Mouse (Mus musculus): ENCODE data around the gene Taar2. TPM values are rescaled to one million over a fixed set of nuclear protein-coding genes. Genes with fewer than 3 reads are reported as not detected.

Gene Taar2
- not detected in 2 replicates for polyA plus RNA-seq (2014; fragmentation: Nextera tagmentation; extraction: Ambion mirVana)

DNA sequence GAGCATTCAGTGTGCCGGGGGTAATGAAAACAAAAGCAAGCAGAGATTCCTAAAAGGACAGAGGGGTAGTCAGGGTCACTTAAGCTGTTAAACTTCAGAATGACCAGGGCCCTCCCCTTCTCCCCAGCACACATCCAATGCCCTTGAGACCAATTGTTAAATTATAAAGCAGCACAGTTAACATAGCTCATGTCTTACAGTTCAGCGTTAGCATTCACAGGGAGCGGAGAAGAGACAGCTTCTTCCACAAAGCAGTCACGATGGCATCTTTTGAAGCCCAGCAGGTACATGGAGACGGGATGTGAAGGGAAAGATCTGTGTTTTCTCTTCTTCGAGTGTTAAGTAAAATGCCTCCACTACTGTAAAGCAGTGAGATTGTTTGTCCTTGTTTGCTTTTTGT lies at the start of gene Taar2:
Gene Taar2 (plus strand): TSS at position 261 of the 400 bp plus-strand sequence.
- no peaks in the 10 kb centered on the region for H3K9me3 ChIP-seq (replicated peaks; ENCODE audit: control insufficient read depth, low read length)
- no peak for ATAC-seq (replicated peaks; ENCODE audit: insufficient number of reproducible peaks, low FRiP score, low TSS enrichment)
- no peaks in the 10 kb centered on the region for H3K36me3 ChIP-seq (ENCODE audit: control insufficient read depth, insufficient read depth, low read length)
- H3K27me3 ChIP-seq (ENCODE audit: control insufficient read depth, insufficient read depth, low read length), result no peaks in the 10 kb centered on the region
- H3K27ac ChIP-seq (ENCODE audit: low read depth, low read length), result no peak within 1 kb of the TSS
- H3K9ac ChIP-seq (ENCODE audit: low read depth, low read length), result no peak within 1 kb of the TSS
- H3K4me3 ChIP-seq (ENCODE audit: low read depth, low read length), result no peak within 1 kb of the TSS
- H3K4me1 ChIP-seq (ENCODE audit: control insufficient read depth, insufficient read depth, low read length), result no peaks in the 10 kb centered on the region
- 59% methylated on average over 6 of the region's 6 CpGs for WGBS (ENCODE audit: insufficient replicate concordance)
- no peak within 1 kb of the TSS for H3K4me2 ChIP-seq

GRCm38 (mm10) chr10:23892987-23893386 lies 45.4 kb upstream of the Taar2 start:
- no peak for ATAC-seq (replicated peaks; ENCODE audit: insufficient number of reproducible peaks, low FRiP score, low TSS enrichment)
- WGBS (ENCODE audit: insufficient replicate concordance), result 83% methylated on average over 1 of the region's 1 CpGs
- Histone ChIP-seq H3K27ac (ENCODE audit: low read depth, low read length) (no peak overlapping the region), H3K9ac (ENCODE audit: low read depth, low read length) (no peak overlapping the region), H3K4me3 (ENCODE audit: low read depth, low read length) (no peak overlapping the region), H3K36me3 (ENCODE audit: control insufficient read depth, insufficient read depth, low read length) (no peaks in the 10 kb centered on the region), H3K9me3 (replicated peaks; ENCODE audit: control insufficient read depth, low read length) (no peaks in the 10 kb centered on the region), H3K27me3 (ENCODE audit: control insufficient read depth, insufficient read depth, low read length) (no peaks in the 10 kb centered on the region), H3K4me2 (no peak overlapping the region), H3K4me1 (ENCODE audit: control insufficient read depth, insufficient read depth, low read length) (no peaks in the 10 kb centered on the region; the same call in 1 of the 2 replicates)

DNA sequence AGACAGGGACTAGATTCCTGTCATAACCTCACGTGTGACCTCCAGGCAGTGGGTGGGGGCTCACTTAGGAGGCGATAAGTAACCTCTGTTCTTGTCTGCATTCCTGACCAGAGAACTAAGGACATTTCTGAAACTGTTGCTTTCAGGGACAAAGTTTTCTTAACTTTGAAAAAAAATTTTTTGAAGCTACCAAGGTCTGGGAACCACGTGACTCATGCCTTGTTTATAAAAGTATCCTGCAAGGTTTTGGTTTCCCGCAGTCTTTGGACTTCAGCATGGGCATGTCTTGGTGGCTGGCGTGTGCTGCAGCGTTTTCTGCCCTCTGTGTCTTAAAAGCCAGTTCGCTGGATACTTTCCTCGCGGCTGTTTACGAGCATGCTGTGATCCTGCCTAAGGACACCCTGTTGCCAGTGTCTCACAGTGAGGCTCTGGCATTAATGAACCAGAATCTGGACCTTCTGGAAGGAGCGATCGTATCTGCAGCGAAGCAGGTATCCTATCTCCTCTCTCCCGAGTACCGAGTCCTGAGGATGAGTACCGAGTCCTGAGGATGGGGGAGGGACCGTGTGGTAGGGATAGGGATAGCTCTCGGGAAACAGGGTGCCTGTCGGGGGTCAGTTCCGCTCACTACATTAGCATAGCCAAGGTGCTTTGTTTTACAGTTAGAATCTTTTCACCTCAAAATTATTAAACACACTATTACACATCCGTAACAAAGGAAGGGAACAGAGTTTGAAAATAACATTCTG lies 43.6 kb upstream of the Taar2 start, which contains the start of gene Vnn1:
Gene Vnn1 (plus strand): TSS at position 88 of the 749 bp plus-strand sequence.
- H3K4me2 ChIP-seq, result peak within 1 kb of the TSS; percentile 79
- peak within 1 kb of the TSS; percentile 49 for H3K4me3 ChIP-seq (ENCODE audit: low read depth, low read length)
- ATAC-seq (replicated peaks; ENCODE audit: insufficient number of reproducible peaks, low FRiP score, low TSS enrichment), result no peak
- no peaks in the 10 kb centered on the region for H3K27me3 ChIP-seq (ENCODE audit: control insufficient read depth, insufficient read depth, low read length)
- H3K36me3 ChIP-seq (ENCODE audit: control insufficient read depth, insufficient read depth, low read length), result no peaks in the 10 kb centered on the region
- H3K4me1 ChIP-seq (ENCODE audit: control insufficient read depth, insufficient read depth, low read length), result no peaks in the 10 kb centered on the region; the same call in 1 of the 2 replicates
- peak within 1 kb of the TSS; percentile 72 for H3K9ac ChIP-seq (ENCODE audit: low read depth, low read length)
- H3K27ac ChIP-seq (ENCODE audit: low read depth, low read length), result no peak within 1 kb of the TSS
- 18% methylated on average over 21 of the region's 21 CpGs for WGBS (ENCODE audit: insufficient replicate concordance)
- H3K9me3 ChIP-seq (replicated peaks; ENCODE audit: control insufficient read depth, low read length), result no peaks in the 10 kb centered on the region

- H3K9ac ChIP-seq (ENCODE audit: low read depth, low read length), result no peak overlapping the region
- H3K36me3 ChIP-seq (ENCODE audit: control insufficient read depth, insufficient read depth, low read length), result no peaks in the 10 kb centered on the region
- no peaks in the 10 kb centered on the region for H3K9me3 ChIP-seq (replicated peaks; ENCODE audit: control insufficient read depth, low read length)
- peak overlapping the region; percentile 79 for H3K4me2 ChIP-seq
- ATAC-seq (replicated peaks; ENCODE audit: insufficient number of reproducible peaks, low FRiP score, low TSS enrichment), result no peak
- H3K4me3 ChIP-seq (ENCODE audit: low read depth, low read length), result no peak overlapping the region
- 71% methylated on average over 7 of the region's 7 CpGs for WGBS (ENCODE audit: insufficient replicate concordance)
- H3K4me1 ChIP-seq (ENCODE audit: control insufficient read depth, insufficient read depth, low read length), result no peaks in the 10 kb centered on the region; the same call in 1 of the 2 replicates
- H3K27me3 ChIP-seq (ENCODE audit: control insufficient read depth, insufficient read depth, low read length), result no peaks in the 10 kb centered on the region
- no peak overlapping the region for H3K27ac ChIP-seq (ENCODE audit: low read depth, low read length)
Measured at GRCm38 (mm10) chr10:23895376-23895775, 43.0 kb upstream of the Taar2 start.

DNA sequence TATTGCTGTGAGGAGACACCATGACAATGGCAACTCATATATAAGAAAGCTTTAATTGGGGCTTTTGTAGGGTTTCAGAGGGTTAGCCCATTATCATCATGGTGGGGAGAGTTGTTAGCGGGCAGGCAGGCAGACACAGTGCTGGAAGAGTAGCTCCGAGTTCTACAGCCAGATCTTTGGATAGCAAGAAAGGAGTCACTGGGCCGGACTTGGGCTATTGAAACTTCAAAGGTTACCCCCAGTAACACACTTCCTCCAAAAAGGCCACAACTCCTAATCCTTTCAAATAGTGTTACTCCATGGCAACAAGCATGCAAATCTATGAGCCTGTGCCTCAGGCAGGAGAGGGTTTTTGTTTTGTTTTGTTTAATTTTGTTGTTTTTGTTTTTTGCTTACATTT lies 37.3 kb upstream of the Taar2 start:
- no peak overlapping the region for H3K4me3 ChIP-seq (ENCODE audit: low read depth, low read length)
- WGBS (ENCODE audit: insufficient replicate concordance), result 81% methylated on average over 3 of the region's 3 CpGs
- H3K4me1 ChIP-seq (ENCODE audit: control insufficient read depth, insufficient read depth, low read length), result no peaks in the 10 kb centered on the region
- H3K9ac ChIP-seq (ENCODE audit: low read depth, low read length), result no peak overlapping the region
- no peak overlapping the region for H3K4me2 ChIP-seq
- H3K36me3 ChIP-seq (ENCODE audit: control insufficient read depth, insufficient read depth, low read length), result no peaks in the 10 kb centered on the region
- H3K9me3 ChIP-seq (replicated peaks; ENCODE audit: control insufficient read depth, low read length), result no peaks in the 10 kb centered on the region
- H3K27ac ChIP-seq (ENCODE audit: low read depth, low read length), result no peak overlapping the region
- H3K27me3 ChIP-seq (ENCODE audit: control insufficient read depth, insufficient read depth, low read length), result no peaks in the 10 kb centered on the region
- no peak for ATAC-seq (replicated peaks; ENCODE audit: insufficient number of reproducible peaks, low FRiP score, low TSS enrichment)

DNA sequence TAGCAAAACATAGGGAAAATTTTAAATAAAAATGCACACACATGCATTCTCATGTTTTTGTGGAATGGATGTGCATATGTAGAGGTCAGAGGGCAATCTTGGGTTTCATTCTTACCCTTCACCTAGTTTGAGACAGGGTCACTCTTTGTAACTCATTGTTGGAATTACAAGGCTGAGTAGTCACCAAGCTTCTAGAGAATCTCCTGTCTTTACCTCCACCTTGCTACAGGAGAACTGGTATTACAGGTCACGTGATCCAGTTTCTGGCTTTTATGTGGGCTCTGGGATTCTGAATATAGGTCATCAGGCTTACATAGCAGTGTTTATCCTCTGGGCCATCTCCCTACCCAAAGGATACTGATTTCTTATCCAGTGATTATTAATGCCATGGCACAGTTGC lies 32.7 kb upstream of the Taar2 start:
- no peak overlapping the region for H3K9ac ChIP-seq (ENCODE audit: low read depth, low read length)
- no peaks in the 10 kb centered on the region for H3K4me1 ChIP-seq (ENCODE audit: control insufficient read depth, insufficient read depth, low read length)
- no peak for ATAC-seq (replicated peaks; ENCODE audit: insufficient number of reproducible peaks, low FRiP score, low TSS enrichment)
- 80% methylated on average over 1 of the region's 1 CpGs for WGBS (ENCODE audit: insufficient replicate concordance)
- H3K4me2 ChIP-seq, result no peak overlapping the region
- no peak overlapping the region for H3K27ac ChIP-seq (ENCODE audit: low read depth, low read length)
- H3K4me3 ChIP-seq (ENCODE audit: low read depth, low read length), result no peak overlapping the region
- H3K9me3 ChIP-seq (replicated peaks; ENCODE audit: control insufficient read depth, low read length), result no peaks in the 10 kb centered on the region
- H3K36me3 ChIP-seq (ENCODE audit: control insufficient read depth, insufficient read depth, low read length), result no peaks in the 10 kb centered on the region
- no peaks in the 10 kb centered on the region for H3K27me3 ChIP-seq (ENCODE audit: control insufficient read depth, insufficient read depth, low read length)

DNA sequence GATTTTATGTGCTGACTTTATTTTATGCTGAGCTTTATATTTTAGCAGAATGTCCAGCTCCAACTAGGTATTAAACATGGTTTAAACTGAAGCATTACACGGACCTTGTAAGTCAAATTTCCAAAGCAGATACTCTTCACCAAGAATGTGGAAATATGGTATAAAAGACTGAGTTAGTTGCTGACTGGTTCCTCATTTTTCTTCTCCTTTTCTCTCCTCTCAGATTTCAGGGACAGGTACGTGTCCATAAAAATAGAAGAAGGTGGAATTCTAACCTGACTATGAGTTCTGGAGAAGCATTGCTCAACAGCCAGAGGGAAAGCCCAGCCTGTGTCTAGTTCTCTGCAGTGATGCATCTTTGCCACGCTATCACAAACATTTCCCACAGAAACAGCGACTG lies 18.3 kb upstream of the Taar2 start, which contains the start of gene Taar1:
Gene Taar1 (plus strand): TSS at position 301 of the 400 bp plus-strand sequence.
- H3K9me3 ChIP-seq (replicated peaks; ENCODE audit: control insufficient read depth, low read length), result no peaks in the 10 kb centered on the region
- WGBS (ENCODE audit: insufficient replicate concordance), result 82% methylated on average over 4 of the region's 4 CpGs
- H3K9ac ChIP-seq (ENCODE audit: low read depth, low read length), result no peak within 1 kb of the TSS
- H3K4me1 ChIP-seq (ENCODE audit: control insufficient read depth, insufficient read depth, low read length), result no peaks in the 10 kb centered on the region
- H3K36me3 ChIP-seq (ENCODE audit: control insufficient read depth, insufficient read depth, low read length), result no peaks in the 10 kb centered on the region
- no peak within 1 kb of the TSS for H3K4me2 ChIP-seq
- ATAC-seq (replicated peaks; ENCODE audit: insufficient number of reproducible peaks, low FRiP score, low TSS enrichment), result no peak
- H3K27me3 ChIP-seq (ENCODE audit: control insufficient read depth, insufficient read depth, low read length), result no peaks in the 10 kb centered on the region
- no peak within 1 kb of the TSS for H3K4me3 ChIP-seq (ENCODE audit: low read depth, low read length)
- H3K27ac ChIP-seq (ENCODE audit: low read depth, low read length), result no peak within 1 kb of the TSS

GRCm38 (mm10) chr10:23922468-23922867 lies 15.9 kb upstream of the Taar2 start:
- no peak overlapping the region for H3K27ac ChIP-seq (ENCODE audit: low read depth, low read length)
- no peaks in the 10 kb centered on the region for H3K27me3 ChIP-seq (ENCODE audit: control insufficient read depth, insufficient read depth, low read length)
- no peaks in the 10 kb centered on the region for H3K36me3 ChIP-seq (ENCODE audit: control insufficient read depth, insufficient read depth, low read length)
- WGBS (ENCODE audit: insufficient replicate concordance), result 65% methylated on average over 3 of the region's 3 CpGs
- no peaks in the 10 kb centered on the region for H3K4me1 ChIP-seq (ENCODE audit: control insufficient read depth, insufficient read depth, low read length)
- ATAC-seq (replicated peaks; ENCODE audit: insufficient number of reproducible peaks, low FRiP score, low TSS enrichment), result no peak
- H3K4me3 ChIP-seq (ENCODE audit: low read depth, low read length), result no peak overlapping the region
- no peak overlapping the region for H3K9ac ChIP-seq (ENCODE audit: low read depth, low read length)
- no peaks in the 10 kb centered on the region for H3K9me3 ChIP-seq (replicated peaks; ENCODE audit: control insufficient read depth, low read length)
- no peak overlapping the region for H3K4me2 ChIP-seq

DNA sequence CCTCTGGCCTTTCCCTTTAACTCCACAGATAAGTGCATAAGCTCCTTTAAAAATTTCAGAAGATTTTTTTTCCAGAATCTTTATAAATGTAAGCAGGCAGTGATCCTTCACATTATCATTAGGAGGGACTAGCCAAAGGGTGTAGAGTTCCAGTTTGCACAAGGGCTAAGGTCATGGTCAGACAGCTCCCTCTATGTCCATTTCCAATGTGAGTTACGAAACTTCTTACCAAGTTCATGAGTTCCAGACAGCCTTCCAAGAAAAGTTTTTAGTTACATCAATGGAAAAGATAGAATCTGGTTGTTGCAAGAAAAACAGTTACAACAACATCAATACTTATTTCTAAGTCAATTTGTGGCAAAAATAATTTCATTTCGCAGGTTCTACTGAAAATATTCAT lies 14.4 kb upstream of the Taar2 start:
- Histone ChIP-seq H3K9ac (ENCODE audit: low read depth, low read length) (no peak overlapping the region), H3K27me3 (ENCODE audit: control insufficient read depth, insufficient read depth, low read length) (no peaks in the 10 kb centered on the region), H3K27ac (ENCODE audit: low read depth, low read length) (no peak overlapping the region), H3K9me3 (replicated peaks; ENCODE audit: control insufficient read depth, low read length) (no peaks in the 10 kb centered on the region), H3K4me1 (ENCODE audit: control insufficient read depth, insufficient read depth, low read length) (no peaks in the 10 kb centered on the region), H3K4me3 (ENCODE audit: low read depth, low read length) (no peak overlapping the region), H3K4me2 (no peak overlapping the region), H3K36me3 (ENCODE audit: control insufficient read depth, insufficient read depth, low read length) (no peaks in the 10 kb centered on the region)
- WGBS (ENCODE audit: insufficient replicate concordance), result 81% methylated on average over 2 of the region's 2 CpGs
- ATAC-seq (replicated peaks; ENCODE audit: insufficient number of reproducible peaks, low FRiP score, low TSS enrichment), result no peak

All from heart, embryonic 11.5 days (tissue).